Mouse (Mus musculus) MEL (cell line): Measurements from ENCODE around the gene Gmpr. TPM values are rescaled to one million over a fixed set of nuclear protein-coding genes. Genes with fewer than 3 reads are reported as not detected.

Experiments used
- DNase-seq: peaks from one replicate; pipeline ENCODE4 v3.0.0; 2011; ENCODE audit warnings: low read depth, low spot score
- H3K27ac ChIP-seq: 2 replicates; pipeline ENCODE4 v1.5.1; 2012; ENCODE audit warnings: low read depth, mild to moderate bottlenecking, control low read depth, low read length, moderate library complexity; ENCODE audit not compliant: control insufficient read depth
- H3K27me3 ChIP-seq, 2 experiments: fragments of 150-350 bp in 1 of 2; sonication (generic) in 1 of 2; 2 replicates each; pipeline ENCODE4 v1.6.1; 2012; ENCODE audit warnings: low read length in 2 of 2, mild to moderate bottlenecking in 2 of 2, improper control_type of control experiment in 1 of 2, moderate library complexity in 1 of 2; ENCODE audit not compliant: insufficient read depth in 2 of 2, control insufficient read depth in 1 of 2
- H3K36me3 ChIP-seq, 2 experiments: 2 replicates each; pipeline ENCODE4 v1.6.1; 2012 to 2014; ENCODE audit warnings: low read length in 2 of 2, improper control_type of control experiment in 1 of 2, inconsistent platforms in 1 of 2, mild to moderate bottlenecking in 1 of 2; ENCODE audit not compliant: insufficient read depth in 2 of 2, control insufficient read depth in 1 of 2
- H3K4me1 ChIP-seq, 2 experiments: fragments of 150-350 bp in 1 of 2; sonication (generic) in 1 of 2; 2 replicates each; pipeline ENCODE4 v1.6.1; 2012; ENCODE audit warnings: low read length in 2 of 2, improper control_type of control experiment in 1 of 2, mild to moderate bottlenecking in 1 of 2; ENCODE audit not compliant: insufficient read depth in 2 of 2, control insufficient read depth in 1 of 2
- H3K4me3 ChIP-seq, 2 experiments: fragments of 150-350 bp in 1 of 2; sonication (generic) in 1 of 2; 2 replicates each; pipeline ENCODE4 v1.5.1; 2012; ENCODE audit warnings: low read depth in 2 of 2, low read length in 2 of 2, mild to moderate bottlenecking in 2 of 2, moderate library complexity in 2 of 2, control low read depth in 1 of 2, improper control_type of control experiment in 1 of 2; ENCODE audit not compliant: control insufficient read depth in 1 of 2, insufficient read depth in 1 of 2
- H3K79me2 ChIP-seq: 2 replicates; pipeline ENCODE4 v1.6.1; 2012; ENCODE audit warnings: mild to moderate bottlenecking, low read length, moderate library complexity; ENCODE audit not compliant: control insufficient read depth, poor library complexity, insufficient read depth
- H3K9ac ChIP-seq: 2 replicates; pipeline ENCODE4 v1.6.1; 2012; ENCODE audit warnings: low read depth, mild to moderate bottlenecking, control low read depth, low read length, moderate library complexity; ENCODE audit not compliant: control insufficient read depth, poor library complexity, severe bottlenecking
- H3K9me3 ChIP-seq: fragments of 150-350 bp; sonication (generic); replicated peaks from 2 replicates; pipeline ENCODE4 v1.6.1; 2012; ENCODE audit warnings: mild to moderate bottlenecking, low read length, improper control_type of control experiment, moderate library complexity; ENCODE audit not compliant: insufficient read depth
- CHD1 ChIP-seq: IDR thresholded peaks from 2 replicates; pipeline ENCODE4 v1.6.1; 2012; ENCODE audit warnings: low read depth, mild to moderate bottlenecking, inconsistent platforms, low read length, improper control_type of control experiment
- CHD2 ChIP-seq: IDR thresholded peaks from 2 replicates; pipeline ENCODE4 v1.6.1; 2011; ENCODE audit warnings: low read length, improper control_type of control experiment
- CTCF ChIP-seq, 3 experiments: IDR thresholded peaks in 2 of 3; conservative IDR thresholded peaks in 1 of 3; 2 replicates each; pipeline ENCODE4 v1.5.1; 2011 to 2012; ENCODE audit warnings: low read length in 3 of 3, low read depth in 2 of 3, mild to moderate bottlenecking in 2 of 3, improper control_type of control experiment in 1 of 3, inconsistent platforms in 1 of 3, mixed read lengths in 1 of 3, moderate library complexity in 1 of 3; ENCODE audit not compliant: control insufficient read depth in 1 of 3, insufficient read depth in 1 of 3, poor library complexity in 1 of 3, severe bottlenecking in 1 of 3
- ELF1 ChIP-seq: IDR thresholded peaks from 2 replicates; pipeline ENCODE4 v1.6.1; 2014; ENCODE audit warnings: low read depth, mild to moderate bottlenecking, inconsistent platforms, low read length, improper control_type of control experiment, moderate library complexity
- EP300 ChIP-seq, 2 experiments: IDR thresholded peaks; 2 replicates each; pipeline ENCODE4 v1.6.1; 2011; ENCODE audit warnings: improper control_type of control experiment in 2 of 2, low read length in 2 of 2, low read depth in 1 of 2, mild to moderate bottlenecking in 1 of 2
- ETS1 ChIP-seq: IDR thresholded peaks from 2 replicates; pipeline ENCODE4 v1.6.1; 2012; ENCODE audit warnings: low read depth, mild to moderate bottlenecking, inconsistent platforms, low read length, improper control_type of control experiment, moderate library complexity
- GABPA ChIP-seq: IDR thresholded peaks from 2 replicates; pipeline ENCODE4 v1.6.1; 2012; ENCODE audit warnings: low read depth, mild to moderate bottlenecking, inconsistent platforms, low read length, improper control_type of control experiment, moderate library complexity
- GATA1 ChIP-seq: IDR thresholded peaks from 2 replicates; pipeline ENCODE4 v1.6.1; 2011; ENCODE audit warnings: low read depth, low read length, improper control_type of control experiment
- HCFC1 ChIP-seq: IDR thresholded peaks from 2 replicates; pipeline ENCODE4 v1.6.1; 2012; ENCODE audit warnings: low read depth, mild to moderate bottlenecking, inconsistent platforms, low read length, improper control_type of control experiment, moderate library complexity
- JUND ChIP-seq: IDR thresholded peaks from 2 replicates; pipeline ENCODE4 v1.6.1; 2011; ENCODE audit warnings: low read depth, mild to moderate bottlenecking, improper control_type of control experiment, low read length
- MAFK ChIP-seq: IDR thresholded peaks from 2 replicates; pipeline ENCODE4 v1.6.1; 2011; ENCODE audit warnings: low read depth, mild to moderate bottlenecking, low read length, improper control_type of control experiment, borderline replicate concordance
- MAX ChIP-seq: IDR thresholded peaks from 2 replicates; pipeline ENCODE4 v1.6.1; 2011; ENCODE audit warnings: low read length, improper control_type of control experiment
- MAZ ChIP-seq: IDR thresholded peaks from 2 replicates; pipeline ENCODE4 v1.6.1; 2012; ENCODE audit warnings: low read depth, mild to moderate bottlenecking, inconsistent platforms, low read length, improper control_type of control experiment
- MEF2A ChIP-seq: IDR thresholded peaks from 2 replicates; pipeline ENCODE4 v1.6.1; 2014; ENCODE audit warnings: low read depth, mild to moderate bottlenecking, inconsistent platforms, low read length, improper control_type of control experiment; ENCODE audit not compliant: poor library complexity, insufficient replicate concordance, severe bottlenecking; ENCODE audit errors: extremely low read depth
- MXI1 ChIP-seq: IDR thresholded peaks from 2 replicates; pipeline ENCODE4 v1.6.1; 2011; ENCODE audit warnings: mild to moderate bottlenecking, low read depth, low read length, improper control_type of control experiment
- MYB ChIP-seq: IDR thresholded peaks from 2 replicates; pipeline ENCODE4 v1.6.1; 2011; ENCODE audit warnings: mild to moderate bottlenecking, low read depth, low read length, improper control_type of control experiment
- MYC ChIP-seq: IDR thresholded peaks from 2 replicates; pipeline ENCODE4 v1.6.1; 2011; ENCODE audit warnings: low read depth, mild to moderate bottlenecking, low read length, improper control_type of control experiment, moderate library complexity
- NELFE ChIP-seq: IDR thresholded peaks from 2 replicates; pipeline ENCODE4 v1.6.1; 2011; ENCODE audit warnings: low read depth, low read length, improper control_type of control experiment
- NRF1 ChIP-seq: IDR thresholded peaks from 2 replicates; pipeline ENCODE4 v1.6.1; 2014; ENCODE audit warnings: low read depth, mild to moderate bottlenecking, inconsistent platforms, low read length, improper control_type of control experiment, moderate library complexity; ENCODE audit not compliant: poor library complexity, insufficient read depth, severe bottlenecking
- POLR2A ChIP-seq, 2 experiments: IDR thresholded peaks; 2 replicates each; pipeline ENCODE4 v1.6.1; 2011 to 2012; ENCODE audit warnings: low read length in 2 of 2, mild to moderate bottlenecking in 2 of 2, control low read depth in 1 of 2, improper control_type of control experiment in 1 of 2, low read depth in 1 of 2, moderate library complexity in 1 of 2; ENCODE audit not compliant: control insufficient read depth in 1 of 2, insufficient read depth in 1 of 2, poor library complexity in 1 of 2
- POLR2AphosphoS5 ChIP-seq: IDR thresholded peaks from 2 replicates; pipeline ENCODE4 v1.6.1; 2012; ENCODE audit warnings: low read depth, borderline replicate concordance, mild to moderate bottlenecking, inconsistent platforms, low read length, moderate library complexity, mixed read lengths
- RAD21 ChIP-seq: IDR thresholded peaks from 2 replicates; pipeline ENCODE4 v1.6.1; 2011; ENCODE audit warnings: mild to moderate bottlenecking, low read depth, low read length, improper control_type of control experiment
- RCOR1 ChIP-seq: IDR thresholded peaks from 2 replicates; pipeline ENCODE4 v1.6.1; 2012; ENCODE audit warnings: low read depth, mild to moderate bottlenecking, inconsistent platforms, low read length, improper control_type of control experiment
- SIN3A ChIP-seq: IDR thresholded peaks from 2 replicates; pipeline ENCODE4 v1.6.1; 2012; ENCODE audit warnings: low read length, improper control_type of control experiment, inconsistent platforms
- SMC3 ChIP-seq: IDR thresholded peaks from 2 replicates; pipeline ENCODE4 v1.6.1; 2011; ENCODE audit warnings: low read depth, low read length, improper control_type of control experiment
- TBP ChIP-seq: IDR thresholded peaks from 2 replicates; pipeline ENCODE4 v1.8.0; 2011; ENCODE audit warnings: low read depth, low read length, improper control_type of control experiment
- TCF12 ChIP-seq: IDR thresholded peaks from 2 replicates; pipeline ENCODE4 v1.6.1; 2014; ENCODE audit warnings: low read depth, mild to moderate bottlenecking, inconsistent platforms, low read length, improper control_type of control experiment, moderate library complexity
- UBTF ChIP-seq: IDR thresholded peaks from 2 replicates; pipeline ENCODE4 v1.6.1; 2012; ENCODE audit warnings: low read depth, mild to moderate bottlenecking, inconsistent platforms, low read length, improper control_type of control experiment, moderate library complexity, borderline replicate concordance; ENCODE audit not compliant: insufficient read depth
- USF1 ChIP-seq: IDR thresholded peaks from 2 replicates; pipeline ENCODE4 v1.6.1; 2014; ENCODE audit warnings: low read depth, mild to moderate bottlenecking, inconsistent platforms, low read length, improper control_type of control experiment, moderate library complexity
- USF2 ChIP-seq, 2 experiments: IDR thresholded peaks; 2 replicates each; pipeline ENCODE4 v1.6.1; 2011 to 2012; ENCODE audit warnings: improper control_type of control experiment in 2 of 2, low read length in 2 of 2, borderline replicate concordance in 1 of 2, inconsistent platforms in 1 of 2, low read depth in 1 of 2, mild to moderate bottlenecking in 1 of 2; ENCODE audit not compliant: insufficient read depth in 1 of 2
- ZC3H11A ChIP-seq: IDR thresholded peaks from 2 replicates; pipeline ENCODE4 v1.6.1; 2012; ENCODE audit warnings: low read depth, mild to moderate bottlenecking, inconsistent platforms, low read length, improper control_type of control experiment
- ZKSCAN1 ChIP-seq: IDR thresholded peaks from 2 replicates; pipeline ENCODE4 v1.6.1; 2012; ENCODE audit warnings: low read depth, mild to moderate bottlenecking, inconsistent platforms, low read length, improper control_type of control experiment, moderate library complexity
- ZMIZ1 ChIP-seq: IDR thresholded peaks from 2 replicates; pipeline ENCODE4 v1.6.1; 2012; ENCODE audit warnings: low read depth, mild to moderate bottlenecking, inconsistent platforms, low read length, improper control_type of control experiment, moderate library complexity
- ZNF384 ChIP-seq: IDR thresholded peaks from 2 replicates; pipeline ENCODE4 v1.6.1; 2012; ENCODE audit warnings: low read depth, mild to moderate bottlenecking, inconsistent platforms, low read length, improper control_type of control experiment
- polyA plus RNA-seq, 2 experiments: library from polyadenylated mRNA; stranded (reverse) in 1 of 2; unstranded in 1 of 2; fragments of >175 nt in 1 of 2; fragments of >200 nt in 1 of 2; gene quantifications; 2 replicates each; pipeline versions ENCODE4 v1.2.1 to v1.2.4; 2012; ENCODE audit warnings: low replicate concordance in 2 of 2, low read depth in 1 of 2; ENCODE audit not compliant: insufficient read length in 2 of 2, insufficient read depth in 1 of 2, missing spikeins in 1 of 2
- total RNA-seq: library from RNA; depleted of rRNA; stranded (reverse); fragments of 300-350 nt; gene quantifications from 2 replicates; pipeline ENCODE4 v1.2.3, GENCODE M21; 2012

Gene Gmpr
- total and polyA plus RNA-seq, 3 experiments = 64.2 to 130 TPM; not detected in 1

GRCm38 (mm10) chr13:45513009-45513984, 6.1 kb downstream of the Gmpr start:
- peaks cover 8% of the 10 kb centered on the region for H3K79me2 ChIP-seq
- peak overlapping the region; percentile 98 for H3K27ac ChIP-seq
- peaks cover 0 to 37% of the 10 kb centered on the region in 2 experiments; a peak in 2 of 4 replicates for H3K36me3 ChIP-seq
- H3K4me1 ChIP-seq = peaks cover 15 to 53% of the 10 kb centered on the region in 2 experiments
- H3K27me3 ChIP-seq = no peaks in the 10 kb centered on the region
- H3K9me3 ChIP-seq = no peaks in the 10 kb centered on the region
- peak; percentile 85 for DNase-seq
- peak overlapping the region; percentile 64 for H3K9ac ChIP-seq
- peak overlapping the region; percentile 48 to 61 for H3K4me3 ChIP-seq
- no peak; a peak in 2 of 4 replicates for TF ChIP-seq POLR2A (IDR thresholded peaks at IDR 0.05; ENCODE audit: control insufficient read depth in 1 of 2, insufficient read depth in 1 of 2, low read depth in 1 of 2, low read length in 2 of 2, poor library complexity in 1 of 2)
- no peak for TF ChIP-seq TBP
- TF ChIP-seq MAZ = no peak
- no peak for TF ChIP-seq ZNF384
- TF ChIP-seq MAFK = no peak
- TF ChIP-seq RCOR1 = no peak
- TF ChIP-seq SMC3 = no peak
- TF ChIP-seq GATA1 = peak; percentile 74
- no peak for TF ChIP-seq NRF1
- TF ChIP-seq CHD1 = no peak
- no peak for TF ChIP-seq CHD2
- TF ChIP-seq USF2 (IDR thresholded peaks at IDR 0.05; ENCODE audit: borderline replicate concordance in 1 of 2, insufficient read depth in 1 of 2, low read depth in 1 of 2, low read length in 2 of 2) = no peak; a peak in 1 of 4 replicates
- peak; percentile 86 for TF ChIP-seq USF1
- 0 out of 2 replicates have a peak, but pooled peaks have one; percentile 32 for TF ChIP-seq TCF12
- no peak for TF ChIP-seq MEF2A
- TF ChIP-seq EP300 (IDR thresholded peaks at IDR 0.05; ENCODE audit: low read depth in 1 of 2, low read length in 2 of 2) = peak; percentile 27 to 58; a peak in 3 of 4 replicates
- no peak for TF ChIP-seq MYC
- TF ChIP-seq CTCF (IDR thresholded peaks at IDR 0.05 in 2 of 3, conservative IDR thresholded peaks at IDR 0.05 in 1 of 3; ENCODE audit: control insufficient read depth in 1 of 3, insufficient read depth in 1 of 3, low read depth in 2 of 3, low read length in 3 of 3, poor library complexity in 1 of 3, severe bottlenecking in 1 of 3) = no peak
- peak; percentile 66; the same call in 1 of the 2 replicates for TF ChIP-seq MAX
- TF ChIP-seq POLR2AphosphoS5 = no peak
- no peak for TF ChIP-seq RAD21
- TF ChIP-seq GABPA = no peak
- no peak; the same call in none of the 2 replicates for TF ChIP-seq ETS1
- TF ChIP-seq ZMIZ1 = 0 out of 2 replicates have a peak, but pooled peaks have one; percentile 25
- peak; percentile 51; the same call in 1 of the 2 replicates for TF ChIP-seq ELF1
- no peak for TF ChIP-seq MYB
- TF ChIP-seq SIN3A = peak; percentile 20
- TF ChIP-seq JUND = no peak
- TF ChIP-seq UBTF = no peak
- no peak; the same call in 1 of the 2 replicates for TF ChIP-seq NELFE
- TF ChIP-seq MXI1 = peak; percentile 74
- TF ChIP-seq HCFC1 = 0 out of 2 replicates have a peak, but pooled peaks have one; percentile 49
- no peak for TF ChIP-seq ZC3H11A
- no peak for TF ChIP-seq ZKSCAN1
